Mouse (Mus musculus) lung, embryonic 16.5 days (tissue): Measurements from ENCODE around the gene Fam83d. TPM values are rescaled to one million over a fixed set of nuclear protein-coding genes. Genes with fewer than 3 reads are reported as not detected.

Experiments
- ATAC-seq: fragments of 200-750 bp; cut with Nextera tagmentation; 2 replicates; pipeline ENCODE4 v1.8.0; 2017; ENCODE audit warnings: low read depth, mild to moderate bottlenecking, moderate library complexity
- H3K27ac ChIP-seq: fragments of 300-500 bp; sonication (generic); 2 replicates; pipeline ENCODE4 v1.5.1; 2014; ENCODE audit warnings: mild to moderate bottlenecking, control low read depth, low read length
- H3K27me3 ChIP-seq: fragments of 300-500 bp; sonication (generic); 2 replicates; pipeline ENCODE4 v1.6.1; 2014; ENCODE audit warnings: low read depth, low read length, mixed read lengths; ENCODE audit not compliant: control insufficient read depth, insufficient read depth
- H3K36me3 ChIP-seq: fragments of 300-500 bp; sonication (generic); 2 replicates; pipeline ENCODE4 v1.6.1; 2014; ENCODE audit warnings: low read length; ENCODE audit not compliant: control insufficient read depth, insufficient read depth
- H3K4me1 ChIP-seq: fragments of 300-500 bp; sonication (generic); replicated peaks from 2 replicates; pipeline ENCODE4 v1.6.1; 2014; ENCODE audit warnings: low read length, mixed read lengths; ENCODE audit not compliant: control insufficient read depth, insufficient read depth
- H3K4me2 ChIP-seq: fragments of 300-500 bp; sonication (generic); 2 replicates; pipeline ENCODE4 v1.6.1; 2014; ENCODE audit warnings: low read depth, low read length, control low read depth
- H3K4me3 ChIP-seq: fragments of 300-500 bp; sonication (generic); 2 replicates; pipeline ENCODE4 v1.5.1; 2014; ENCODE audit warnings: mild to moderate bottlenecking, low read length, control low read depth
- H3K9ac ChIP-seq: fragments of 300-500 bp; sonication (generic); 2 replicates; pipeline ENCODE4 v1.6.1; 2014; ENCODE audit warnings: low read length, control low read depth
- H3K9me3 ChIP-seq: fragments of 300-500 bp; sonication (generic); 2 replicates; pipeline ENCODE4 v1.6.1; 2016; ENCODE audit warnings: low read length; ENCODE audit not compliant: control insufficient read depth
- WGBS: fragments of 180-500 bp; shearing (Covaris S2); extraction: QIAGEN DNeasy Blood & Tissue Kit; methylation state at CpG from one replicate; pipeline ENCODE4 v1.1.7; 2014; 5-methylcytosine and 5-hydroxymethylcytosine counted together
- polyA plus RNA-seq: library from polyadenylated mRNA; unstranded; fragments of >200 nt; fragmentation: Nextera tagmentation; extraction: Ambion mirVana; gene quantifications from 2 replicates; pipeline ENCODE4 v1.2.1, GENCODE M21; 2015

Gene Fam83d
- polyA plus RNA-seq, 1 experiment from 2014 or later: 63.1 TPM

- no peak overlapping the region for H3K4me3 ChIP-seq
- H3K4me2 ChIP-seq: no peak overlapping the region
- no peak overlapping the region for H3K27ac ChIP-seq
- 78% methylated on average over 3 of the region's 3 CpGs for WGBS
- no peaks in the 10 kb centered on the region for H3K36me3 ChIP-seq
- no peaks in the 10 kb centered on the region for H3K27me3 ChIP-seq
- peaks cover 7% of the 10 kb centered on the region for H3K4me1 ChIP-seq
- ATAC-seq: no peak
- no peaks in the 10 kb centered on the region for H3K9me3 ChIP-seq
- no peak overlapping the region for H3K9ac ChIP-seq
Measured at GRCm38 (mm10) chr2:158739113-158739512, 28.8 kb upstream of the Fam83d start.

DNA sequence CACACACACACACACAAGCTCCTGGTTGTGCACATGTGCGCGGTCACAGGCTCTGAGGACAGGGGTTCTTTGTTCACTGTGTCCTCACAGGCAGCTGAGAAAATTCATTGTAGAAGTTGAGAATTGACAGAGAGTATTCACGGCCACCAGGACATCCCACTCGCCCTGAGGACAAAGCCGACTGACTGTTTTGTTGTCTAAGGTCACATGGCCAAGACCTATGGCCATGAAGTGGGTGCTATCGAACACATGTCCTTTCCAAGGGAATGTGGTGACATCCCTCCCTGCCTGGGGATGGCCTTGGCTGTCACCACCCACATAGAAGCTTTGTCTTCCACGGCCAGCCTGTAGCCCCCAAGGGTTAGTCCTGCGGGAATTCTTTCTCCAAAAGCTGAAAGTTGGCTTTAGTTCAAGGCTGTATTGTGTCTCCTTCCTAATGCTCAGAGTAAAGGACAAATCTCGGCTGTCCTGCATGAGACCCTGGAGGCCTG lies 26.8 kb upstream of the Fam83d start:
- H3K4me2 ChIP-seq: no peak overlapping the region
- no peak overlapping the region for H3K9ac ChIP-seq
- no peak overlapping the region for H3K4me3 ChIP-seq
- no peaks in the 10 kb centered on the region for H3K27me3 ChIP-seq
- no peak overlapping the region for H3K27ac ChIP-seq
- H3K9me3 ChIP-seq: no peaks in the 10 kb centered on the region
- no peaks in the 10 kb centered on the region for H3K36me3 ChIP-seq
- no peaks in the 10 kb centered on the region for H3K4me1 ChIP-seq
- 58% methylated on average over 9 of the region's 9 CpGs for WGBS
- ATAC-seq: no peak

- Histone ChIP-seq H3K4me1 (no peaks in the 10 kb centered on the region), H3K4me2 (no peak overlapping the region), H3K4me3 (no peak overlapping the region), H3K36me3 (no peaks in the 10 kb centered on the region), H3K27me3 (no peaks in the 10 kb centered on the region), H3K27ac (no peak overlapping the region), H3K9ac (no peak overlapping the region), H3K9me3 (no peaks in the 10 kb centered on the region)
- 72% methylated on average over 5 of the region's 5 CpGs for WGBS
- no peak for ATAC-seq
Measured at GRCm38 (mm10) chr2:158742431-158742830, 25.5 kb upstream of the Fam83d start.

DNA sequence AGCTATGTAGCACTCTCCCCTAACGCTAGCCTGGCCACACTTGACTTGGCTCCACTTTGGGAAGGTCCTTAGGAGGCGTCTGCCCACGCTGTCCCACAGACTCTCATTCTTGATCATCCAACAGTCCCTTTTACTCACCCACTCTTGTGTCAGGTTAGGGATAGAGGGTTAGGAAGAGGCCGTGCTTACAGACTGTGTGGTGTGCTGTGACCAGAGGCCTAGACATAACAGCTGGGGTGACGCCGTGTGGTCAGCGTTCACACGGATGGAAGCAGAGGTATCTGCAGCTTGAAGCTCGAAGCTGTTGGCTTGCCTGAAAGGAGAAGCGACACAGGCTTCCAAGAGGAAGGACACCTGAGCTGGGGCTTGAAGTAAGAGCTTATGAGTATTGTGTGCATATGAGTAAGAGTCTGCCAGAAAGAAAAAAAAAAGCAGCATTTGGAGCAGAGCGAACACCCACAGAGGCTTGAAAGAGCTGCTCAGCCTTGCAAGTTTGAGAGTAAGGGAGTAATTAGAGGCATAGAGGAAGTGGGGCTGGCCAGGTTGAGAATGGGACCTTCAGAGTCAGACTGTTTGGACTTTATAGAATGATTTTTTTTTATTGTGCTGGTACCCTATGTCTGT lies 24.3 kb upstream of the Fam83d start:
- H3K9me3 ChIP-seq: no peaks in the 10 kb centered on the region
- no peaks in the 10 kb centered on the region for H3K36me3 ChIP-seq
- H3K4me3 ChIP-seq: no peak overlapping the region
- H3K27me3 ChIP-seq: no peaks in the 10 kb centered on the region
- H3K4me1 ChIP-seq: no peaks in the 10 kb centered on the region
- WGBS: 85% methylated on average over 11 of the region's 11 CpGs
- no peak overlapping the region for H3K9ac ChIP-seq
- H3K4me2 ChIP-seq: no peak overlapping the region
- no peak overlapping the region for H3K27ac ChIP-seq
- no peak for ATAC-seq

DNA sequence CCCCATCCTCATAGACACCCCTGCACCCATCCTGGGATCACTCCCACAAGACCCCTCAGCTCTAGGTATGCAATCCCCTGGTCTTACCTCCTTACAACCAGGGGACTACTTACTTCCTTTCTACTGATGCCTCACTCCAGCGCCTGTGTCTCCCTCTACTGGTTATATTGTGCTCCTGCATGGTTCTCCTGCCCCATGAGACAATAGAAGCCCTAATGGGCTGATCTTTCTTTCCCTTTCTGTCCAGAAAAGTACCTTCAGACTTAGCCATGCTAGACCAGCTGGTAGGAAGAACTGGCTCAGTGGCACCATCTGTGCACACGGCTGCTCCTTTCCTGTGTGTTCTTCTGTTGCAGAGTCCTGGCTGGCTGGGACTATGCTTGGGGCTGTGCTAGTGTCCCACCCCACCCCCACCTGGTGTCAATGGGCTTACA lies 22.8 kb upstream of the Fam83d start:
- 23% methylated on average over 2 of the region's 2 CpGs for WGBS

DNA sequence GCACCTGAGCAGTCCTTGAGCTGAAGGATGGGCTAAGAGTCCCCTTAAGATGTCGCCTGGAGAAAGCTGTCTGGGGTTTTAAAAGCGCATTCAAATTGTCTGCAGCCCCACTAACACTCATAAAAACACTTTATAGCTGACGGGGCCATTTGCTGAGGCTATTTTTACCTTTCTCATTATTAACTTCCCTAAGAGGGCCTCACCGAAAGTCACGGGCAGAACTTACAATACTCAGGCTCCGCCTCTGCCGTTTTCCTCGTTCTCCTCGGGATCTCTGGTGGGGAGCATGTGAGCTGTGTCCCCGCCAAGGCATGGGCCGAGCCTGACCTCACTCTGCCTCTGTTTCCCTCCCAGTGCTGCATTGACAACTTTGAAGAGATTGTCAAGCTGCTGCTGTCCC lies 21.7 kb upstream of the Fam83d start:
- 64% methylated on average over 11 of the region's 11 CpGs for WGBS
- Histone ChIP-seq H3K4me1 (no peaks in the 10 kb centered on the region), H3K9me3 (no peaks in the 10 kb centered on the region), H3K9ac (no peak overlapping the region), H3K27ac (no peak overlapping the region), H3K27me3 (no peaks in the 10 kb centered on the region), H3K4me2 (no peak overlapping the region), H3K4me3 (no peak overlapping the region), H3K36me3 (no peaks in the 10 kb centered on the region)
- ATAC-seq: no peak

More for the DNA sequence above, 22.8 kb upstream of the Fam83d start:
- Histone ChIP-seq H3K4me1 (no peaks in the 10 kb centered on the region), H3K4me3 (no peak overlapping the region), H3K9ac (no peak overlapping the region), H3K4me2 (no peak overlapping the region), H3K36me3 (no peaks in the 10 kb centered on the region), H3K27ac (no peak overlapping the region), H3K9me3 (no peaks in the 10 kb centered on the region), H3K27me3 (no peaks in the 10 kb centered on the region)
- ATAC-seq: no peak

DNA sequence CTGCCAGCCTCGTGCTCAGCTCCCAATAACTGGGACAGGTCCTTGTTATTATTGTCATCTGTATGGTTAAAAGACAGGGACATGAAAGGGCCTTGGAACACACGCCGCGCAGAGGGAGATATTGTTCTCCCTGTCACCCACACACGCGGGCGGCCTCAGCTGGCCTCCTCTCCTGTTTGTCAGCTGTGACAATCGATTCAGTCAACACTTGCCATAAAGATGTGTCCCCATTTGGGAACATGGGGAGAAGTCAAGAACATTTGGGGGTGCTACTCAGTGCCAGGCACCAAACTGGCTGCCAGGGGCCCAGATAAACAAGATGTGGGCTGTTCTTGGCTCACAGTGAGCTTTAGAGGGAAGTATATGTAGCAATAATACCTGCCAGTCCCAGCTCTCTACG lies 18.5 kb upstream of the Fam83d start:
- no peak for ATAC-seq

GRCm38 (mm10) chr2:158760231-158760630 lies 7.7 kb upstream of the Fam83d start:
- no peak overlapping the region for H3K4me2 ChIP-seq
- H3K9ac ChIP-seq: no peak overlapping the region
- H3K27ac ChIP-seq: no peak overlapping the region
- H3K4me3 ChIP-seq: no peak overlapping the region
- no peaks in the 10 kb centered on the region for H3K36me3 ChIP-seq
- H3K27me3 ChIP-seq: no peaks in the 10 kb centered on the region
- WGBS: 53% methylated on average over 2 of the region's 2 CpGs
- ATAC-seq: no peak
- H3K4me1 ChIP-seq: no peaks in the 10 kb centered on the region
- no peaks in the 10 kb centered on the region for H3K9me3 ChIP-seq

More for the DNA sequence above, 18.5 kb upstream of the Fam83d start:
- H3K9ac ChIP-seq: no peak overlapping the region
- no peaks in the 10 kb centered on the region for H3K4me1 ChIP-seq
- H3K4me3 ChIP-seq: no peak overlapping the region
- no peak overlapping the region for H3K4me2 ChIP-seq
- H3K27me3 ChIP-seq: no peaks in the 10 kb centered on the region
- H3K36me3 ChIP-seq: no peaks in the 10 kb centered on the region
- 90% methylated on average over 9 of the region's 9 CpGs for WGBS
- no peaks in the 10 kb centered on the region for H3K9me3 ChIP-seq
- H3K27ac ChIP-seq: no peak overlapping the region

DNA sequence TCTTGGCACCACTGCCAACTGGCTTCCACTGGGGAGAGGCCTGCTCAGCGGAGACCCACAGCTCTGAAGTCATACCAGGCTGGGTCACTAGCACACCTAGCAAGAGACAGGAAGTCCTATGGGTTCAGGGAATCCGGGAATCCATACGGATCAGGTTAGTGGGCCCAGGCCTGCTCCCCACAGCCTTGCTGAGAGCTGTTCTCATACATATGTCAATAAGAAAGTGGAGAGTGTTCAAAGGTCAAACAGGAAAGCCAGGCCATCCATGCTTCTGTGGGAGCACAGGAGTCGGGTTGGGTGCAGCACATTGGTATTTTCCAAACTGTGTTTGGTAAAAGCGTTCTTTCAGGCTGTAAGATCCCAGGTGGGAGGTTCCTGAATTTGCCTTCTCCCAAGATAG lies 5.6 kb upstream of the Fam83d start:
- H3K4me1 ChIP-seq: no peaks in the 10 kb centered on the region; the same call in 1 of the 2 replicates
- no peak overlapping the region for H3K4me2 ChIP-seq
- H3K9me3 ChIP-seq: no peaks in the 10 kb centered on the region
- no peaks in the 10 kb centered on the region for H3K27me3 ChIP-seq
- H3K9ac ChIP-seq: no peak overlapping the region
- 75% methylated on average over 5 of the region's 5 CpGs for WGBS
- H3K27ac ChIP-seq: no peak overlapping the region
- ATAC-seq: no peak
- H3K4me3 ChIP-seq: no peak overlapping the region
- H3K36me3 ChIP-seq: no peaks in the 10 kb centered on the region
